Mouse (Mus musculus) lung, postnatal 4 days (tissue): ENCODE measurements around the gene Kank2.
A peak's percentile ranks its signal among the peaks of the same experiment; 100 is the strongest.
"Not testable (repeated sequence)": the region's sequence is repeated elsewhere in the genome, so short reads cannot be mapped to it uniquely, and the experiment has no call there.

Experiments used
- DNase-seq, 2 experiments: peaks; one replicate each; pipeline ENCODE4 v3.0.0; 2021

Kank2 gene

DNA sequence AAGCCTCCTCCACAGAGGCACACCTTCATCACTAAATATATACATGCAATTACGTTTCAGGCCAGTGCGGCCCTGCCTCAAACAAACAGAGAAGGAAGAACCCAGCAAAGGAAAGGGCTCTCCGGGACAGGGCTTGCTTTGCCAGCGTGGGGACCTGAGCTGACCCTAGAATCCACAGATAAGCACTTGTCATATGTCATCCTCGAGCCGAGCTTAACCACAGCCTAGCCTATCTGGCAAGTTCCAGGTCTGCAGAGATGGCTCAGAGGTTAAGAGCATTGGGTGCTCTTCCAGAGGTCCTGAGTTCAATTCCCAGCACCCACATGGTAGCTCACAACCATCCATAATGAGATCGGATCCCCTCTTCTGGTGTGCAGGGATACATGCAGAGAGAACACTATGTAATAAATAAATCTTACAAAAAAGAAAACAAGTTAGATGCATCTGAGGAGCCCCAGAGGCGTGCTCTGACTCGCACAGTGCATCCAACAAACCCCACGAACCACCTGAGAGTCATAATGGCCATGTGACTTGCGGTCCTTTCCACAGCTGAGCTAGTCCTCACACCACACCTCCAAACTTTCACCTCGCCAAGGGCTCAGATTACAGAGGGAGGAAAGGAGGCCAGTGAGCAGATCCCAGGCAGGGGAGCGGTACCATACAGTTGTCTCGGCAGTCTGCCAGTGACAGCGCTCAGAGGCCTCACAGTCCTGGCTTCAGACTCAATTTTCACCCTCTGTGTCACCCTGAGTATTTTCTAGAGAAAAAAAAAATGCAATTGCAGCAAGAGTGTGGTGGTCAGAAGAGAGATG lies 16.7 kb downstream of the Kank2 start:
- DNase-seq: peak in 1 of 2 experiments; percentile 51

DNA sequence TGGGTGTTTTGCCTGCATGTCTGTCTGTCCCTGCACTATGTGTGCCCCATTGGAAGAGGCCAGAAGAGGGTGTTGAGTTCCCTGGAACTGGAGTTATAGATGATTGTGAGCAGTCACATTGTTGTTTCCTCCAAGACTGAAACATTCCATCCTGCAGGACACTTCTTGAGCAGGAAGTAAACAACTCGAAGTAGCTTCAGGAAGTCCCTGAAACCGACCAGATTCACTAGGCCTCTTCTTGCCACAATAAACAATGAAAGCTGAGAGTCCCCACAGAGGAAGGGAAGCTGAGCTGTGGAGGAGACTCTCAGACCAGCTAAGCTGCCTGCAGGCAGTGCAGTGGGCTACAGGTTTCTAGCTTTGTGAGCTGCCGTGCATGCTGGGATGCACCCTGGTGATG lies 20.8 kb downstream of the Kank2 start:
- no peak for DNase-seq

DNA sequence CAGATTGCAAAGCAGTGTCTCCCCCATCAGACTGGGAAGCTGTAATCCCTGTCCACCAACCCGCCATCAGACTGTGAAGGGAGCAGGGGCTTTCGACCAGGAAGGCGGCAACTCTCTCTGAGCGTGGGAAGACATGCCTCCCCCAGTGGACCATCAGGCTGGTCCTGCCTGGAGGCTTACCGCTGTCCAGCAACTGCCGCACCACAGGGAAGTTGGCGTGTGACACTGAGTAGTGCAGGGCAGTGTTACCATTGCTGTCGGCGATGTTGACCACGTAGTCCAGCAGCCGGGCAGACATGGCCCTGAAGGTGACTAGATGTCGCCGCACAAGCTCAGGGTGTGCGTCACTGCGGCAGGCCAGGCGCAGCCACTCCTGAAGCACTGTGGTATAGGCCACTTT lies 24.2 kb downstream of the Kank2 start:
- DNase-seq: peak in 1 of 2 experiments; percentile 19

DNA sequence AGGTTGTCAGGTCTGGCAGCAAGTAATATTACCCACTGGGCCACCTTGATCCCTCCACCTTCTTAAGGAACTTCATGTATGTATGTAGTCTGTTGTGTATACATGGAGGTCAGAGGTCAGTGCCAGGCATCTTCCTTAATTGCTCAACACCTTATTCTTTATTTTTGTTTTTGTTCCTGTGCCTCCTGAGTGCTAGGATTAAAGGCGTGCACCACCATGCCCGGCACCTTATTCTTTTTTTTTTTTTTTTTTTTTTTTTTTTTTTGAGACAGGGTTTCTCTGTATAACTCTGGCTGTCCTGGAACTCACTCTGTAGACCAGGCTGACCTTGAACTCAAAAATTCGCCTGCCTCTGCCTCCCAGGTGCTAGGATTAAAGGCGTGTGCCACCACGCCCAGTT lies 25.1 kb downstream of the Kank2 start:
- DNase-seq: not testable (repeated sequence)

DNA sequence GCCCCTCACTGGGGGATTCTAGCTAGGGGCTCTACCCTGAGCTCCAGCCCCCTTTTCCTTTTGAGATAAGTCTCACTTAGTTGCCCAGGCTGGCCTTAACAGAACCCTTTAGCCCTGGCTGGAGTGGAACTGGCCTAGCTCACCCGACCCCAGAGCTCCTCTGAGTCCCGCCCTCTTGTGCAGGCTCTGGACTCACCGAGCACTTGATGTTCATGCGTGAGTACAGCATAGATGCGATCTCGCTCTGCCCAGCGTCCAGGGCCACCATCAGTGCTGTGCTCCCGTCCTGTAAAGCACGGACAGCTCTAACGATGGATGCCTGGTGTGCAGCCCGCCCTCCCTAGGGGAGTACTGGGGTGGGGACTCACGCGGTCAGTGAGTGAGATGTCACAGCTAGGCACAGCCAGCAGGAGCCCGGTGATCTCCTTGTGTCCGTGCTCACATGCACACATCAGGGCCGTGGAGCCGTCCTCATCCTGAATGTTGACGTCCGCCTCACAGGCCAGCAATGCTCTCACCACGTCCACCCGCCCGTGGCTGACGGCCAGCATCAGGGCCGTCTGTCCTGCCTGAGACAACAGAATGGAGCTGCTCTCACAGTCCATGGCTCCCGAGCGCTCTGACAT lies 28.9 kb downstream of the Kank2 start:
- DNase-seq: peak in 1 of 2 experiments; percentile 76

DNA sequence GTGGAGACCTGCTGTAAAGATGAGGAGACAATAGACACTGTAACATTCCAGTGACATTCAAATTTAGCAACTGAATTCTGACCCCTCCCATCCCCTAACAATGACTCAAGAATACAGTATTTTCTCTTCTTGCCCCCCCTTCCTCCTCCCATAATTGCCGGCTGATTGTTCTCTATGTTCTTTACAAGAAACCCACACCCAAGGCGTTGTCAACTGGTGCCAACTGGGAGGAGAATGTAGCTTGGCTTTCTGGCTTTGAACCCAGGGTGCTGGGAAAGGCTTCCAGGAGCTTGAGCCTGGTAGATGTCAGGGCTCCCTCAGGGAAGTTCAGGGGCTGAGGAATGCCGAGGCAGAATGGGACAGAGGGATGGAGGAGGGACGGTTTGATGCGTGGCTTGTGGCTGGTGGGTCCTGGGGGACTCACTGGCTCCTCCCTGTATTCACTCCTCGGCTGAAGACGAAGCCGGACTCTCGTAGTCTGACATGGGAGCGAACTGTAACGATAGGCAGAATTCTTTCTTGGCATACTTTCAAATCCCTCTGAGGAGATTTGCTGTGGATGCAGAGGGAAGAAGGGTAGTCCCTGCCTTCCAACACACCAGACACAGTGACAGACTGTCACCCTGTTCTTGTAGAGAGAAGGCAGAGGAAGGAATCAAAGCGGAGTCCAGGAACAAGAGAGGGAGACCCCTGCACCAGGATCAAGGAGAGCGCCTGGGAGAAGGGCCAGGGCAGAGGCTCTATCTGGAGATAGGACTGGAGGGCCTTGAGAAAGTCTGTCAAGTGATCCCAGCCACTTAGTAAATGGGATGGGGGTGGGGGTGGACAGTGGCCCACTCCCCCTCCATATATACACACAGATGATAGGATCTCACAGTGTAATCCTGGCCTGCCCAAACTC lies 29.8 kb downstream of the Kank2 start:
- peak; percentile 46 to 68 for DNase-seq

DNA sequence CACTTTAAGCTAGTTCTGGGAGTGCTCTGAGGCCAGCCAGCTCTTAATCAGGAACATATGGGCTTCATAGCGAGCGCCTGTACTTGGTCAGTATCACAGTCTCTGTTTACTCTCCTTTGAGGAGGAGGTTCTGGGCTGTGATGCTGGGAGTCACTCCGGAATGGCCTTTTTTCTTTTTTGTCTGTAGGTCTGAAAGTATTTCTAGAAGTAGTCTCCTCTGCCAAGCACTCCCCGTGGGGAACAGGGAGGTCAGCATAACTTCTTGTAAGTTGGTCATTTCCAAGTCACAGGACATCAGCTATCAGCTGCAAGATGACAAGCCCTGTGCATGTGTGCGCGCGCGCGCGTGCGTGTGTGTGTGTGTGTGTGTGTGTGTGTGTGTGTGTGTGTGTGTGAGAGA lies 30.6 kb downstream of the Kank2 start:
- peak; percentile 50 to 80 for DNase-seq

DNA sequence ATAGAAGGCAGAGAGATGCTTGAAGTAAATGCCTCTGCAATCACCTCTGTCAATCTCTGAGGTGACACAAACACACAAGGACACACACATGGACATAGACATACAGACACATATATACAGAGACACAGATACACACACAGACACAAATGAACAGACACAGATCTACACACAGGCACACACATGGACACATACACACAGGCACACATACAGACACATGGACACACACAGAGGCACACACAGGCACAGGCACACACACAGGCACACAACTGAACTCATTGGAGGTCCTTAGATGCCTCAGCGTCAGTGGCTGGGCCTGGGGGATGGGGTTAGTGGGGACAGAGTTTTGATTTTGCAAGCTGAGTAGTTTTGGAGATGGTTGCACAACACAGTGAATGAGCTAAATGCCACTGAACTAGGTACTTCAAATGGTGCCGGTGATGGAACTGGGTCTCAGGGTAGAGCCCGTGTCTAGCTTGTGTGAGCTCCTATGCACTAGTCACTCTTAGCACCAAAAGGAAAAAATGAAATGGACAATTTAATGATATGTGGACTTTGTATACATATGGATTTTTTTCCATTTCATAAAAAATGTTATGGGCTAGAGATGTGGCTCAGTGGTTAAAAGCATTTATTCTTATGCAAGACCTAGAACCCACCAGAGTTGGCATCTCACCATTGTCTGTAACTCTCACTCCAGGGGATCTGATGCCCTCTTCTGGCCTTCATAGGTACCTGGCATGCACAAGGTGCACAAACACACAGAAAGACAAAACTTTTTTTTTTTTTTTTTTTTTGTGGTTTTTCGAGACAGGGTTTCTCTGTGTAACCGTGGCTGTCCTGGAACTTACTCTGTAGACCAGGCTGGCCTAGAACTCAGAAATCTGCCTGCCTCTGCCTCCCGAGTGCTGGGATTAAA lies 34.2 kb downstream of the Kank2 start:
- peak in 1 of 2 experiments; percentile 43 for DNase-seq

DNA sequence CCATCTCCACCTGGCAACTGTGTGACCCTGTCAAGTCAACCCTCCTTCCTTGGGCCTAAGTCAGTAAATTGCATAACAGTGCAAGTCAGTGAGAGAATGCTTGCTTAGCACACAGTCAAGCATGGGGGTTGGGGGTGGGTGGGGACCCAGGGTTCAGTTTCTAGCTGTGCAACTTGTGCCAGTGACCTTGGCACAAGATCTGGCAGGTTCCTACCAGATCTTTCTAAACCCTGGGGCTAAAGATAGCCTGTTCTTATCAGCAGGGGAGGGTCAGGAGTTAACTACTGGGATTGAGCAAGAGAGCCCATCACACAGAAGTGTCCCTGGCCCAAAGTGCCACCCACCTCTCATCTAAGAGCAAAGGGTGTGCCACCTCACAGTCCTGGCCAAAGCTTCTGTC lies 36.4 kb downstream of the Kank2 start:
- peak in 1 of 2 experiments; percentile 77 for DNase-seq

DNA sequence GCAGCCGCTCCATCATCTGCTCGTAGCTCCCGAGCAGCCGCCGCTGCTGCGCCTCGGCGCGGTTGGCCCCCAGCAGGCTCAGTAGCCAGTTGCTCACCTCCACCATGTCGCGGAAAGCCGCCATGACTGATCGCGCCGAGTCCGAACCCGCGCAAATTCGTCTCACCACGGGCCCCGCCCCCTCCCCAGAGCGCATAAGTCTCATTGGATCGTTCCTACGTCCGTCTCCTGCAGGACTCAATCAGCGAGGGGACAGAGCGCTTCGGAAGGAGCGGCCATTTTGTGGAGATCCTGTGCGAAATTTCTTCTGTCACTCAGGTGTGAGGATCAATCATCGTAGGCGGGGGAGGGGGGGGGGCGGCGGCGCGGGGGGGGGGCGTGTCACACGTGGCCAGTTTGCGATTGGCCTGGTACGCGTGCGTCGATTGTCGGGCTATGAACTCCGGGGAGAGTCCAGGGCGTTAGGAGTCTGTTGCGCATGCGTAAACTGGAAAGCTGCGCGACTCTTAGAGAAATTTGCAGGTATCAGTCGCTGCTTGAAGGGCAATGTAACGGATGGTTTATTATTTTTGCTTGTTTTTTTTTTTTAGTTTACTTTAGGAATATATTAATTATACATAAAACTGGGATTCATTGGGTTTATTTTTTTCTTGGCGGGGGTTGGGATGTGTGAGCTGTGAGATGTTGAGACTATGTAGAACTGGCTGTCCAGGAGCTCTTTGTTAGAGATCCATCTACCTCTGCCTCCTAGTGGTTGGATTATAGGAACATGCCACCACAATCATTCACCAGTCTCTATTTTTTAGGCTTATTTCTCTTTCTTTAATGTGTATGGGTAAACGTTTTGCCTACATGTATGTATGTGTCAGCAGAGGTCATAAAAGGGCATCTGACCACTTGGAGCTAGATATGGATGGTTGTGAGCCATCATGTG lies 38.1 kb downstream of the Kank2 start, which contains the start of gene Spc24:
Gene Spc24, minus strand, starts transcription at position 149 of the 934 bp plus-strand sequence.
- DNase-seq: peak; percentile 95 to 97

DNA sequence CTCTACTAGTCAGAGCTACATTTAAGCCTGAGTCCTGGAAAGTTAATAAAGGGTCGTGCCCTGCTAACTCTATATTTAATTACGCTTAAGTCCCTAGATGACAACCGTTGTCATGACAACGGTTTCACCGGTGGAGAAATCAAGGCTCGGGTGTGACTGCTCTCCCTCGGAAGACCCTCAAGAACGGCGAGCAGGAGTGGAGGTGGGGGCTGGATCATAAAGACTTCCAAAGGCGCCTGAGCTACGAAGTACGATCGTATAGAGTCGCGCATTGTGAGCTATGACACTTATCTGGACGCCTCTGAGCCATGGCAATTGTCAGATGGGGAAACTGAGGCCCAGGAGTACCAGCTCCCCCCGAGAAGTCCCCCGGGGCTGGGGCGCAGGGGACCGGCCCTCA lies 38.8 kb downstream of the Kank2 start:
- DNase-seq: no peak

DNA sequence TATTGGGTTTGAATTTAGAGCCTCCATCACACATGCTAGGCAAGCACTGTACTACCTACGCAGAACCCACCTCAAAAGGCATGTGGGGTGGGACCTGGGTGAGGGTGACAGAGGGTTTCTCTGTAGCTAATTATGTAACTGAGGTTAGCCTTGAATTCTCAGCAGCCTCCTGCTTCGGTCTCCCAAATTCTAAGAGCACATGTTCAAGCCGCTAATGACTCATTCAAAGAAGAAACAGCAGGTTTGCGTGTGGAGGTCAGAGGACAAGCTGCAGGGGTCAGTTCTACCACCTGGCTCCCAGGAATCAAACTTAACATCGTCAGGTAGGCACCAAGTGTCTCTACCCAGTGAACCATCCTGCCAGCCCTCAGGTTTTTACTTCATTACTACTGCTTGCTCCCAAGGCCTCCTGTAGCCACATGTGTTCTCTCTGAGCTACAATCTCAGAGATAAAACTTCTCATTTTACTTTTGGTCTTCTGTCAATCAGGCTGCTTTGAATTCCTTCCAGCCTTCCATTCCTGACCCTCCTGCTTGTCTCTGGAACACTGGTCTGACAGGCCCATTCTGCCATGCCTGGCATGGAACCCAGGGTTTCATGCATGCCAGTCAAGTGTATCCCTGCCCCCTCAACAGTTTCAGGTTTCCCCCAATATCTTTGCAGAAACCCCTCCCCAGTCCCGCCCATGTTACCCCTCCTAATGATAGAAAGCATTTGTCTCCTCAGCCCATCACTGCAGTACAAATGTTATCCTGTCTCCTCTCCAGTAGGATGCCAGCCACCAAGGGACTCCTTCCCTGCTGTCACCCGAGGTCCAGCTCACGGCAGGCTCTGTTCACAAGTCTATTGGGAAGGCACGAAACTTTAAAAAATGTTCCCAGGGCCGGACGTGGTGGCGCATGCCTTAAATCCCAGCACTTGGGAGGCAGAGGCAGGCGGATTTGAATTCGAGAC lies 39.7 kb downstream of the Kank2 start:
- DNase-seq: no peak

DNA sequence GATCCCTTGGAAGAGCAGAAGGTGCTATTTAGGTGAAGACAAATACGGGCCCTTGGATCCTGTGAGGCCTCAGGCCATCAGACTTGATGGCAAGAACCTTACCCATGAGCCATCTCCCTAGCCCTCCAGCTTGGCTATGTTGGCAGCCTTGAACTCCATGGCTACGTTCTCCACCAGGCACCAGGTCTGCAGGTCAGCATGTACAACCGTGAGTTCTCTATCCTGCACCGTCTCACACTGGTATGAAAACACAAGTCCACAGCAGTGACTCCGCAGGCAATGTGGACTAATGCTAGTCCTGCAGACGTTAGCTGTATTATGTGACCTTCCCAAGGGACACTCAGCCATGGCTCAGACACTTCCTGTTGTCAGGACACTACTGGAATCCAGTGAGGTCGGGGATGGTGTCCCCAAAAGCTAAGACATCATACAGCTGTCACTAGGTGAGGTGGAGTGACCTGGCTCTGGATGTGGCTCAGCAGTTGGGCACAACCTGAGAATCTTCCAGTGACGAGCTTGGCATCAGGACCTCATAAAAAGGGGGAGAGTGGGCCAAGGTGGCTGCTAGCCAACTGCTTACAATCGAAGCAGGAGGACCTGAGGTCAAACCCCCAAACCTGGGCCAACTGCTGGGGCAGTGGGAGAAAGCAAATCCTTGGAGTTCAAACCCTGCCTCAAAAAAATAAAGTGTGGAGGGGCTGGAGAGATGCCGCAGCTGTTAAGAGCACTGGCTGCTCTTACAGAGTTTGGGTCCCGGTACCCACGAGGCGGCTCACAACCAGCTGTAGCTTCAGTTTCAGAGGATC lies 43.8 kb downstream of the Kank2 start:
- no peak for DNase-seq

DNA sequence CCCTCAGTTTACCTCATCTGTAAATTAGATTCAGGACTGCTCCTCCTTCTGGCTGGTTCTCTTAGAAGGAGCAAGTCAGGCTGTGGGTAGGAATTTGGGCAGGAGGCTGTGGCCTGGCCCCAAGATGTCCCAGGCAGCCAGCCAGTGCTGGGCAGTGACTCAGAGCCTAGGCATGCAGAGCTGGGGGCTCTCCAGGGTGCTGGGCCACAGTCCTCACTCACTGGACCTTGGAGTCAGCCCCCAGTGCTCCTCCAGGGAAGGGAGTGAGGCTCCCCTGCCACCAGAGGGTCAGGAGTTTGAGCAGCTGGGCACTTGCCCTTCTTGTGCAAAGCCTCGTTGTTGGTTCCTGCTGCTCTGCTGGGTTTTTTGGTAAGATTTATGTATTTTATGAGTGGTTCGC lies 44.5 kb downstream of the Kank2 start:
- DNase-seq: peak; percentile 85 to 92

DNA sequence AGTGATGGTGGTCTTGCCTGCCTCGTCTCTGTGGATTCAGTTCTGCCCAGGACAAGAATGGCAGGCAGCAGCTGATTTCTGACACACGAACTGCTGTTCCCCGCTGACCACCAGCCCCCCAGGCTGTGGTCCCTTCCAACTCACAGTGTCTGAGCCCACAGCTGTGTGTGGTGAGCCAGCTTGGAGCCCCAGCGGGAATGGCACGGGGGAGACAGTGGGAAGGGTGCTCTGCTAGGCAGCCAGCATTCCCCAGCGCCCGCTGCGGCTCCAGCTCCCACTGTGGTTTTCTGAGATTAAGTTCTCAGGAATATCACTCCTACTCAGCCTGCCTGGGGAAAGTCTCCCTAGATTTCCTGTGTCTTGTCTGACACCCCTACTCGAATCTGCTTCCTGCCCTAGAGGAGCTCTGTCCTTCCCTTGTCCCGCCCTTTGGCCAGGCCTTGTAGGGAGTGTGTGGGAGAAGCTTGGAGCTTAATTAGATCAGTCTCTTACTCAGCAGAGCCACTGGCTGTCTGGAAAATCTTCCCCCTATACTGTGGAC lies 46.2 kb downstream of the Kank2 start:
- DNase-seq: peak; percentile 55 to 65

DNA sequence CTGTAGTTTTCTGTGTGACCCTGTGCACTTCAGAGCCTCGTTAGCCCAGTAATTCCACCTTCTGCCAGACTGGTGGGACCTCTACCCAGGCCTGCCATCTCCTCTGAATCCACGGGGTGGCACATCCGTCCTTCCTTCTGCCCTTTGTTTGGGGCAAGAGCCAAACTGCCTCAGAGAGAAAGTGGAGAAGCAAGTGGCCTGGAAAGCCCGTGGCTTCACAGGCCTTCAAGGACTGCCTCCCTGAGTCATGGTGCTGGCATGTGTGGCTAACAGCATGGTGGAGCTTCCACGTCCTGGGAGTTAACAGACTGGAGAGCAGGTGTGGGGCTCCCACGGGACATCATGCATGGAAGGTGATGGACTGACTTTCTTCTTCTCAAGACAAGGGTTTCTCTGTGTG lies 47.2 kb downstream of the Kank2 start:
- peak; percentile 70 to 78 for DNase-seq

DNA sequence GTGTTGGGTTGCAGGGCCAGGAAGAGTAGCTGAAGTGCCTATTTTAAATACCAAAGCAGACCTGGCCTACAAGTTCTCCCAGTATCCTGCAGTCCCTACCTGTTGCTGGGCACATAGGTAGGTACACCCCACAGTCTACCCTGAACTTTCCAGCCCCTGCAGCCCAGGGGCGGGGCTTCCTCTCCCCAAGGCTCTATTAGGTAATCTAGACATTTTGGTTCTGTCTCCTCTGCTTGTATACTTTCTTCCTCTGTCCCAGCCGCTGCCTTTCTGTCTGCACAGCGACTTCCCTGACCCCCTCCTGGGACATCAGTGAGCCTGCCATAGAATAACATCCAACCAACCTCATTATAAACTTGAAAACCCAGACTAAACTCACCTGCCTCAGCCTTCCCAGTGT lies 48.2 kb downstream of the Kank2 start:
- no peak for DNase-seq

DNA sequence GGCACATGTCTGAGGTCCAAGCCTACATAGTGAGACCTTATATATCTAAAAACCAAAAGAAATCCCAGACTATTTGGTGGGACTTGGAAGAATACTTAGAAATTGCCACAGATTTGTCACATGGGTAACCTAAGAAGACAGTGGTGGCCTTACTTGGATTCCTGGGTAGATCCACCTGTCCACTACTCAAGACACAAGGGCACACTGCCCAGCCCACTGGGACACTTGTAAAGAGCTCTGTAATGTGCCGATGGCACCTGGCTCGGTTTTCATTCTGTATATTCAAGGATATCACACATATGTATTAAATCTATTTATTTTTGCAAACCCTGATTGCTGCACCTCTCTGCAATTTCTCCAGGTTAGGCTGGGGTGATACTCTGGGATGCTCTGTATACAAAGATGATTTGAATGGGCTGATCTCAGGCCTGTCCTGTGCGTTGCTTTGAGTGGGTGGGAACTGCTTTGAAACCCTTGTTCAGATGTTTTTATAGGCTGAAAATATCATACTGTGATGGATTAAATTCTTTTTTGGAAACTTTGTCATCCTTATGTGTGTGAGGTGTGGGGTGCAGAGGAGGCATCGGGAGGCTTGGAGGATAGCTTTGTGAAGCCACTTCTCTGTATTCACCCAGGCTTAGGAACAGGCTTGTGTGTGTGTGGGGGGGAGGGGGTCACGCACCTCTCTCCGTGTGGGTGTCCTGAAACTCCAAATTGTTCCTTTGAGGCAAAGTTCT lies 49.0 kb downstream of the Kank2 start:
- no peak for DNase-seq
